Mouse (Mus musculus) megakaryocyte progenitor cell, adult 5-6 weeks (primary cell): ENCODE results near the gene Shc1. TPM values are rescaled to one million over a fixed set of nuclear protein-coding genes. Genes with fewer than 3 reads are reported as not detected.
"Not testable (repeated sequence)": the region's sequence is repeated elsewhere in the genome, so short reads cannot be mapped to it uniquely, and the experiment has no call there.

Experiments used
- ATAC-seq: replicated peaks from 2 replicates; pipeline ENCODE4 v1.8.0; 2016; ENCODE audit warnings: mild to moderate bottlenecking, moderate TSS enrichment, inconsistent platforms; ENCODE audit not compliant: poor library complexity
- total RNA-seq, 2 experiments: library from RNA; stranded (forward) in 1 of 2; stranded (reverse) in 1 of 2; fragments of 157-497, 149-512 nt in 1 of 2; fragments of 200-1000 nt in 1 of 2; gene quantifications; 2 replicates each; pipeline versions ENCODE4 v1.2.3 to v1.2.4; 2015 to 2017

Shc1 gene
- total RNA-seq, 2 experiments from 2014 or later, result 42.8 to 49.6 TPM

DNA sequence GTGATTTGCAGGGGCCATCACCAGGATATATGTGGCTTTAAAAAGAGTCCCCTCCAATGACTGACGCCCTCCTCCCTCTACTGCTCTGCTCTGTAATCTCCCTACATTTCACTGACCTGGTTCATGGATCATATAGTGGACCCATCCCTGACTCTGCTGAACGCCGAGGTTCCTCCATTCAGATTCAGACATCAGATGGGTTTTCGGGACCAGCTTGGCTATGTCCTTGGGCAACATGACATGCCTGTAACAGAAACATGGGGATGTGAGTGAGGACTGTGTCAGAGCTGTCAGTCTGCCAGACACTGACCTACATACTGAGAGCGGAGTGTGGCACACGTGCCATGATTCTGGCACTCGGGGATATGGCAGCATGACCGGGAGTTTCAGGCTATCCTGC is 2.1 kb upstream of the Shc1 start:
- no peak for ATAC-seq

DNA sequence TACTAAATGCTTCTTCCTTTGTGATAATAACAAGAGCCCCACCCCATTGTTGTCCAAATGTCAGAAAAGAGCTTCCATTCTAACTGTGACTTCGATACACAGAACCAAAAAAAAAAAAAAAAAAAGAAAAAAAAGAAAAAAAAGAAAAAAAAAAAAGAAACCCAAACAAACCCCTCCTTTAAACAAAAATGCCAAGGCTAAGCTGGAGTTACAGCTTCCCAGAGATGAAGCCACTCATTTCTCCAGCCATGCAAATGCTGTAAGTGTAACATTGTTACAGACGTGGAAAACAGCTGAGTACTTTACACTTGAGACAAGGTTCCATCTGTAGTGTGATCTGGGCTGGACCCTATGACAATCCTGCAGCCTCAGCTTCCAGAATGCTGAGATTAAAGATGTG is 1.1 kb upstream of the Shc1 start:
- no peak for ATAC-seq

DNA sequence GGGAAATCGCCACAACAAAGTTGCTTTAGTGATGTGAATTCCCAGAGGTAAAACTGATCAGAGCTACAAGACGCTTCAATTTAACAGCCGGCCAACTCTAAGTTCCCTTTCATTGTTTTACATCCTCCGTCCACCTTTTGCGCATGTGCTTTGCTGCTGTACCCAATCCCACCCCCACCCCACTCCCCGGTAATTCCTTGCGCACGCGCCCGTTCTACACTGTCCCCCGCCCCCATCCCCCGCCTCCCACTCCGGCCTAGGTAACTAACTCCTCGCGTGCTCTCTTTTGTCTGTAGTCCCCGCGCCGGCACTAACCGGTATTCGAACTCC is 438 bp upstream of the Shc1 start:
- ATAC-seq, result peak; percentile 15; the same call in 1 of the 2 replicates

DNA sequence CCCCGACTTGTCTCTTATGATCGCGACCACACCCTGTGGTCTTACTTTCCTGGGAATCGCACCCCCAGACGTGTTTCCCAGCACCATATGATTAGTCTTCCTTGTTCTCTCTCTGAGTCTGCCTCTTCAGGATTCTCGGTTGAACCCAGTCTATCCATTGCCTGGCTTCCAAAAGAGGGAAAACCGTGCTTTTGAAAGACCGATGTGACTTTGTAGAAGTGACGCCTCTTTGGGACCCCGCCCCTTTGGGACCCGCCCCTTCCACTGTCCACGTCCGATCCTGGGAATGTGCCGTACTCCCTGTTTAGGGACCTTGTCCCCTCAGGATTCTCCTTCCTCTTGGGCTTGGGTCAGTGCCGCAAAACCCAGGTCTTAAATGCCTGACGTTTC is 613 bp downstream of the Shc1 start:
- ATAC-seq, result no peak

DNA sequence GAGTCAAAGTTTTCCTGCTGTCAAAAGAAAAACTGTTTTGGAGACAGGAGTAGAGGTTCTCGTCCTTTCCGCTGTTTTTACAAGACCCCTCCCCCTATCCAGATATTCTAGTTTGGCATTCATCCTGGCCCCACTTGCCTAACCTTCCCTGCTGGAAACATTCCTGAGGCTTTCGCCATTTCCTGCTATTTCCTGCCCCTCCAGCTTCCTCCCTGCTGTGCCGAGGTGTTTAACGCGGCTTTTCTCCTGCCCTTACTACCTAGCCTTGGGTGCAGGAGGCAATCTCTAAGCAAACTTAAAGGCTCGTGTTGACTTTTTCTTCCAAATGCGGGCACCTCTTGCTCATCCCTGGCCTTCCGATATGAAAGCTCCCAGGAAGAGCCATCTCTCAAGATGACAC is 1.3 kb downstream of the Shc1 start:
- no peak for ATAC-seq

DNA sequence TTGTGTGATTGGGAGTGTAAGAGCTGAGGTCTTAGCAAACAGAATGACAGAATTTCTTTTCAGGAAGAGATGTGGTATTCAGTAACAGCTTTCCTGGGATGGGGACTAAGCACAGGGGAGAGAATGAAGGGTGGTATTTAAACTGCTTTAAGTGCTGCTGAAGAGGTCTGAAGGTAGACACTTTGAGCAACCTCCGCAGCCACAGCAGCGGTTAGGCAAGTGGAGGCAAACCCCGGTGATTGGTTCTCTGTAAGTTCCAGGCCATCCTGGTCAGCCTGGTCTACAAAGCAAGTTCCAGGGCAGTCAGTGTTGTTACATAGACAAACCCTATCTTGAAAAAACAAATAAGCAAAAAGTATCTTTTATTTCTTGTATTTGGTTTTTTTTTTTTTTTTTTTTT is 1.7 kb downstream of the Shc1 start:
- ATAC-seq, result no peak

DNA sequence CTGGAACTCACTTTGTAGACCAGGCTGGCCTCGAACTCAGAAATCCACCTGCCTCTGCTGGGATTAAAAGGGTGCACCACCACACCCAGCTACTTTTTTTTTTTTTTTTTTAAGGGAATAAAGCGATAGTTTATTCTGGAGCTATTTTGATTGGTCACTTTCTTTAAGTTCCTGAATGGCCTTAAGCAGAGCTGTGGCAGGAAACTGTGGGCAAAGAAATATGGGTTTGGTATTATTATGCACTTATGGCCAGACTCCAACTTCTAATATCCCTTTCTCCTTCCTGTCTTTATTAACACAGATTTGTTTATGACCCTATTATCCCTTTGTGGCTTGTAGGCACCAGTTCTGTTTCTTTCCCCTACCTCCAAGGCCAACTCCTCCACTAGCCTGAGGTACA is 2.2 kb downstream of the Shc1 start:
- ATAC-seq, result no peak

DNA sequence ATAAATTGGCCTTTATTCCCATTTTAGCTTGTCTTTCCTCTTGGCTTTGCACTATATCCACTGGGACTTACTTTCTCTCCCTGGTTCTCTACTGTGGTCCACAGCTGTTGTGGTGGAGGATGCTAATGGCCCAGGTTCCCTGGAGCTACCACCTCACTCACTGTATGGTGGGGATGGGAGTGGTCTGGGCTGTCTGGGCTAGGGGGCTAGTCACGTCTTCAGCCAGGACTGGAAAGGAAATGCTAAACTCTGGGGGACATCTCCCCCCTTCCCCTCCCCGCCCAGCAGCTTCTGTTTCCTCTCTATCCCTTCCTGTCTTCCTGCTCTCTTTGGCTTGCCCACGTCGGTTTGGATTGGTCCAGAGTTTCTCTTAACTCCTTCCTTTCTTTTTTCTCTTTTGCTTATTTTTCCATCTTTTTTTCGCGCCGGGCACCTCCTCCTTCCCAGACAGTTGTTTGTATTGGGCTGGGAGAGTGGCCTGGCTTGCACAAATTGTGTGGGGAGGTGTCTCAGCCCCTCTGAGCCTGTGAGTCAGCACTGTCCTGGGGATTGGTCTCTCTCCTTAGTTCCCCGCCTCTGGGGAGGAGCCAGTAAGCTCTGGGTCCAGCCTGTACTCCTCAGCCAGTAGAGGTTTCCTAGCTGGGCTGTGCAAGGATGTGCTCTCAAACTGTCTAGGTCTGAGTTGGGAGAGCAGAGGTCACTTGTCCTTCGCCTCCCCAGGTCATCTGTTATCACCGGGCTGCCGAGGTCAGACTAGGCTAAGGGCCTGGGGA is 2.9 kb downstream of the Shc1 start:
- peak; percentile 45 for ATAC-seq

DNA sequence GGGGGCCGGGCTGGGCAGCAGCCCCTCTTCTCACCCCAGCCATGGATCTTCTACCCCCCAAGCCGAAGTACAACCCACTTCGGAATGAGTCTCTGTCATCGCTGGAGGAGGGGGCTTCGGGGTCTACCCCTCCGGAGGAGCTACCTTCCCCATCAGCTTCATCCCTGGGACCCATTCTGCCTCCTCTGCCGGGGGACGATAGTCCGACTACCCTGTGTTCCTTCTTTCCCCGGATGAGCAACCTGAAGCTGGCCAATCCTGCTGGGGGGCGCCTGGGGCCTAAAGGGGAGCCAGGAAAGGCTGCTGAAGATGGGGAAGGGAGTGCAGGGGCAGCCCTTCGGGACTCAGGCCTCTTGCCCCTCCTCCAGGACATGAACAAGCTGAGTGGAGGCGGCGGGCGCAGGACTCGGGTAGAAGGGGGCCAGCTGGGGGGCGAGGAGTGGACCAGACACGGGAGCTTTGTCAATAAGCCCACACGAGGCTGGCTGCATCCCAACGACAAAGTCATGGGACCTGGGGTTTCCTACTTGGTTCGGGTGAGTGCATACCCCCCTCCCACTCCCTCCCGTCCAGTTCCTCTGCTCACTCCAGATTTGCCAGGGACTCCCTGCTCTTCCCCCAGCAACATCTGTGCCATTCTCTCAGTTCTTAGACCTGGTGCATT is 3.7 kb downstream of the Shc1 start:
- no peak for ATAC-seq

DNA sequence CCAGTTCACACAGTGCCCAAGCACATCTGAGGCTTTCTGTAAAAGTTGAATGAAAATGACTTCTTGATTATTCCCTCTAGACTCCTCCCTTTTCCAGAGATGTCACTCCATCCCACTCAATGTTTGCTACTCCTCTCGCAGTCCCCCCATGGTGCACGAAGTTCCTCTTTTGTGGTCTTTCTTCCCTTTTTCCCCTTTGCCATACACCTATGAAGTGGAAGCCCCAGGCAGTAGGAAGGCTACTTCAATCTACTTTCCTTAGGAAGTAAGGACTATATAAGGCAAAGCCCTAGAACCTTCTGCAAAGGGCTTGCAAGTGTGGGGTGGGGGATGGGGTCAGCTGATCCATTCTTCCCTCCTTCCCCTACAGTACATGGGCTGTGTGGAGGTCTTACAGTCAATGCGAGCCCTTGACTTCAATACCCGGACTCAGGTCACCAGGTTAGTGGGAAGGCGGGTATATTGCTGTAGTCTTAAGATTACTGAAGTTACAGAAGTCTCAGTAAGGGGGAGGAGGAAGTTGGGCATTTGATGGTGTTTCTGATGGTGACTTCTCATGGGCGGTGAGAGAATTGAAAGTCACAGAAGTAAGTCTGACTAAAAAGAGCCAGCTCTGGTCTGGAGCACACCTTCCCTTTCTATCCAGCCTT is 4.4 kb downstream of the Shc1 start:
- ATAC-seq, result no peak

DNA sequence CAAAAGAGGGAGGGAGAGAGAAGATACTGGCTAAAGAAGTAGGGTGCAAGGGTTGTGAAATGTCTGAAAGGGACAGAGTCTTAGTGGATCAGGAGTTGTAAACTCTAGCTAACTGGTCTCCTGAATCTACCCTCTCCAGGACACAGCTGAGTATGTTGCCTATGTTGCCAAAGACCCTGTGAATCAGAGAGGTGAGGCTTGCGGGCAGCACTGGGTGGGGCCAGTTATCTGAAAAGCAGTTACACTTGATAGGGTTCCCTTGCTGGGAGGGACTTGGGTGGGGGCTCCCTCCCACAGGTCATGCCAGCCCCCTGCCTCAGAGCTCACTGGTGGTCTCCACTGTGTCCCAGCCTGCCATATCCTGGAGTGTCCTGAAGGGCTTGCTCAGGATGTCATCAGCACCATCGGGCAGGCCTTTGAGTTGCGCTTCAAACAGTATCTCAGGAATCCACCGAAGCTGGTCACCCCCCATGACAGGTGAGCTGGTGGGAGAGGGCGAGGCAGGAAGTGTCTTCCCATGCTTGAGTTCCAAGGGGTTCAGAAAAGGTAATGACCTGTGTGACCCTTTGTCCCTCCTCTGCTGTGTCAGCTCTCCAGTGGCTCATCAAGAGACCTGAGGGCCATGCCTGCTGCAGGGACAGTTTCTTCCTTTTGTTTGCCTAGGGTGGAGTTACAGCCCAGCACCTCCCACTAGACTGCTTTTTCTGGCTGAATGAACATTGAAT is 6.3 kb downstream of the Shc1 start:
- no peak for ATAC-seq

DNA sequence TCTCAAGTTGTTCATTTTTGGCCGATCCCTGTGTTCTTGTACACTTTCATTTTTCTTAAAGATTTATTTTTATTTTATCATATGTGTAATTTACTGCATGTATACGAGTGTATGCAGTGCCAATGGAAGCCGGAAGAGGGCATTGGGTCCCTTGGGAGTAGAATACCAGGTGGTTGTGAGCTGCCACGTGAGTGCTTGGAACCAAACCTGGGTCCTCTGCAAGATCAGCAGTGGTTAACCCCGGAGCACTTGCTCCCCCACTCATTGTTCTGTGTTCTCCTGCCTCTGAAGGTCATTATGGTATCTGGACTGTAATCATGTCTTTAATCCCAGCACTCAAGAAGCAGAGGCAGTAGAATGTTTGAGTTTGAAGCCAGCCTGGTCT is 6.9 kb downstream of the Shc1 start:
- no peak for ATAC-seq

DNA sequence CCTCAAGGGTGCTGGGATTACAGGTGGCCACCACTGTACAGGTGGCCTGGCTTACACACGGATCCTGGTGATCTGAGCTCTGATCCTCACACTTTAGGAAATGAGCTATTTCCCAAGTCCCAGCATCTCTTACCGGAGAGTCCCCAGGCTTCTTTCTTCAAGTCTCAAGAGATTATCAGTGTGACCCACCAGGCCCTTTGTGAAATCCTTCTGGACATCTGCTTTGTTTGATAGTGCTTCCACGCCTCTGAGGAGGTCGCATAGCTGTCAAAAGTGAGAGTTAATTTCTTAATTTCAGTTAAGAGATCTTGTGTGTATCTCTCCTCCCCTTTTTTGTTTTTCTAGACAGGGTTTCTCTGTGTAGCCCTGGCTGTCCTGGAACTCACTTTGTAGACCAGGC is 7.6 kb downstream of the Shc1 start:
- peak; percentile 33 for ATAC-seq

DNA sequence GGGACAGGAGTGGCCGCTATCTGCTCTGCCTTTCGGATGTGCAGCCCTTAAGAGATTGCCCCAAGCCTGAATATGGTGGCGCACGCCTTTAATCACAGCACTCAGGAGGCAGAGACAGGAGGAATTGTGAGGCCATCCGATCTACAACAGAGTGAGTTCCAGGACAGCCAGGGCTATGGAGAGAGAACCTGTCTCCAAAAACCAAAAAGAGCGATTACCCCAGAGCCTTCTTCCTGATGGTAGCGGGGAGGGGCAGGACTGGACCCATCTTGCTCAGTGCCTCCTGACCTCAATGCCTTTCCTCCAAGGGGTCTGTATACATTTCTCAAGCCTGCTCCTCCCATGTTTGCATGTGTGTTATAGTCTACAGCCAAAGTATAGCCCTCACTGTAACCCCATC is 10.8 kb downstream of the Shc1 start:
- ATAC-seq, result not testable (repeated sequence)

DNA sequence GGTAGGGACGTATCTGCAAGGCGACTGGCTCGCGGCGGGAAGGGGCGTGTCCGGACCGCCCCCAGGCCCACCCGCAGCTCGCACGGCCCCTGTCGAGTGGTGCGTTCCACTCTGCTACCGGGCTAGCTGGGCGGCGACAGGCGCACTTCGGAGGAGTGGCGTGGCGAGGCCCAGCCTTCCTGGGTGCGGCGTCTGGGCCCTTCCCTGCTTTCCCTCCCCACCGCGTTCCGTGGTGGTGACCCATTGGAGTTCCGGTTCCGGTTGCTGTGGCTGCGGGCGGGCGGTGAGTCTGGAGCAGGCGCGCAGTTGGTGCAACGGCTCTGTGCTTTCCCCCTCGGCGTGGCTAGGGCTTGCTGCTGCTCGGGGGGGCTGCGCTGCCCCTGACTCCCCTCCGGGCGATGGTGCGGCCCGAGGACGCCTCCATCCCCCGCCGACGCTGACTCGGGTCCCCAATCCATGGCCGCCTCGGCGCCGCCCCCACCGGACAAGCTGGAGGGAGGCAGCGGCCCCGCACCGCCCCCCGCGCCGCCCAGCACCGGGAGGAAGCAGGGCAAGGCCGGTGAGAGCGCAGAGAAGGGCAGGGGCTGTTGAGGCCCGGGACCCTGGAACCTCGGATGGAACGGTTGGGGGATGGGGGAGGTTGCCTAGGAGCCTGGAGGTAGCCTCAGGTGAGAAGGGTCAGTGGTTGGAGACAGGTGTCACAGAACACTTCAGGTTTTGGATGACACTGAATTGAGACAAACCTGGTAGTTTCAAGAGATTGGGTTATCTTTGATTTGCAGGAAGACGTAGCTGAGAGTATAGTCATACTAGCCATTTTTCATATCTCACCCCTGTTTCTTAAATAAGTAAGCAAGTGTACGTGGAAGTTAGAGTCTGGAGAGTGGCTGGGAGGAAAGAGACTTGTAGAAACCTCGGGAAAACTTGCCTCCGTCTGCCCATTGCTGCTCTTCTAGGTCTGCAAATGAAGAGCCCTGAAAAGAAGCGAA is 12.2 kb downstream of the Shc1 start, which contains the start of gene Pygo2:
TSS of gene Pygo2 (plus strand) at position 44 of the 989 bp plus-strand sequence.
- ATAC-seq, result peak; percentile 95

DNA sequence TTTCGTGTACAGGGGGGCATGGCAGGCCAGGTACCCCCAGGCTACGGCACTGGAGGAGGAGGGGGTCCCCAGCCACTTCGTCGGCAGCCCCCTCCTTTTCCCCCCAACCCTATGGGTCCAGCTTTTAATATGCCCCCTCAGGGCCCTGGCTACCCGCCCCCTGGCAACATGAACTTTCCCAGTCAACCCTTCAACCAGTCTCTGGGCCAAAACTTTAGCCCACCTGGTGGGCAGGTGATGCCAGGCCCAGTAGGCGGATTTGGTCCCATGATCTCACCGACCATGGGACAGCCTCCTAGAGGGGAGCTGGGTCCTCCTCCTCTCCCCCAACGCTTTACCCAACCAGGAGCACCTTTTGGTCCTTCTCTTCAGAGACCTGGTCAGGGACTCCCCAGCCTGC is 14.4 kb downstream of the Shc1 start:
- no peak for ATAC-seq

DNA sequence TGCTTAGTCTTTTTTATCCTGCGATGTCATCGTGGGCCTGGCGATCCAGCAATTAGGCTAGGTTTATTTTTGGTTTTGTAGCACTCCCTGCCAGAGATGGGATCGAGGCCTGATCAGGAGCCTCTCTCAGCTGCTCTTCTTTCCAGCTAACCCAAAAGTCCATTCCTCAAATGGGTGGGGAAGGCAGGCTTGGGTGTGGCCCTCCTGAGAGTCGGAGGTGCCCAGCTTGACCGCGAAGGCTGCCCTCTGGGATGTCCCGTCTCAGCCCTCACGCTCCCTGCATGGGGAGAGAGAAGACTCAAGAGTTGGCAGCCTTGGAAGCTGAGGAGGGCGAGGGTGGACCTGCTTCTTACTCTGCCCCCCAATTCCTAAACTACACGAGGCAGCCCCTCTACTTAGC is 16.3 kb downstream of the Shc1 start:
- no peak for ATAC-seq

DNA sequence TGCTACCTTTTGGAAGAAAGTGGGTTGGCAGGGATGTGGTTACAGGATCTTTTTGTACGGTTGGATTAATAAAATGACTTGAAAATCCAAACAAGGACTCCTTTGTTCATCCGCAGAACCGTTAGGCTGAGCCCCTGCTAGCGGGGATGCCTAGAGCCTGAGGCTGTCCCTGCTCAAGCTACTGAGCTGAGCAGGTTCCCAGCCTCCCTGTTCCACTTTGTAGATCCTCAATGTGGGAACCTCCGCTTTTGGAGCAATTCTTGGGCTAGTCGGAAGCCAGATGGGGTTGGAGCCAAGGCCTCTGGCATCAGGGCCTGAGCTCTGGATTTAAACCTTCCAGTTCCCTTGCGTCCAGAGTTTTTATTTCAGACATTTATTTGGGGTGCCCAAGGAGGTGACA is 16.8 kb downstream of the Shc1 start:
- ATAC-seq, result no peak

DNA sequence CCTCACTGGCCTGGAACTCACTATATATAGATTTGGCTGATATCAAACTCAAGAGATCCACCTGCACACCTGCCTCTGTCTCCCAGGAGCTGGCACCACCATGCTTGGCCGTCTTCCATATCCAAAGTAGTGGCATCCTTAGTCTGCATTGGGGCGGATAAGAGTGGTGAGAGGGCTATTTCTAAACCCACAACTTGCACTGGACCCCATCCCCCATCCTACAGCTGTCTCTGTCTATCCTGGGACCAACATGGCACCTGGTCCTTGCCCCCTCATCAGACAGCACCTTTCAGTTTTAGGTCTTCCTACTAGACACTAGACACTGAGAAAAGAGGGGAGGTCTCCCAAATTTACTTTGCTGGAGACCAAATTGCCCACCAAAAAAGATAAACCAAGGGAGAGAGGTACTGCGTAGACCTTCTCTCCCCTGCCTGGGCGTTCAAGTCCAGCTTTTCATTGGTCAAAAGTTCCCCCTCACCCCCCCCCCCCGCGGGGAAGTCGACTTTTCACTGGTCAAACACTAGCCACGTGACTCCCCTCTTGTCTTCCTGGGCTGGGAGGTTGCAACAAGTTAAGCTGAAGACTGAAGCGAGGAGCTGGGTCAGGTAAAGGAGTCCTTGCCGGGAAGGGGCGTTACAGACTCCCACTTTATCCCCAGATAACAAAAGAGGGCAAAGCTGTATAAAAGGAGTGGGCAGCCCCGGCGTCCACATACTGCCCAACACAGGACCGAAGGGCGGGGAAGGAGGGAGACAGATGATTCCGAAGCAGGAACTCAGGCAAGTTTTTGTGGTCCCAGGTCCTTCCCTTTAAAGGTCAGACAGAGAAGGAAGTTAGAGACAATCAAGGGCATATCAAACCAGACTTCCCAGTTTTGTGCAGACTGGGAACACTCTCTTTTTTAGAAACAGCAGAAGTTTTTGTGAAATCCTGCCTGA is 18.2 kb downstream of the Shc1 start, which contains the start of gene Pbxip1:
TSS of gene Pbxip1 (plus strand) at position 531 of the 938 bp plus-strand sequence.
- peak; percentile 76 for ATAC-seq
